Mouse (Mus musculus) embryonic facial prominence, embryonic 14.5 days (tissue): Measurements from ENCODE around the gene Htr6. TPM values are rescaled to one million over a fixed set of nuclear protein-coding genes. Genes with fewer than 3 reads are reported as not detected.
A peak's percentile ranks its signal among the peaks of the same experiment; 100 is the strongest.

Experiments
- ATAC-seq: fragments of 200-750 bp; cut with Nextera tagmentation; 2 replicates; pipeline ENCODE4 v1.8.0; 2017; ENCODE audit warnings: low read depth, moderate number of reproducible peaks, moderate TSS enrichment
- DNase-seq: peaks from one replicate; pipeline ENCODE4 v3.0.0-alpha.2; 2015; ENCODE audit warnings: low spot score
- H3K27ac ChIP-seq: fragments of 300-500 bp; sonication (generic); replicated peaks from 2 replicates; pipeline ENCODE4 v1.5.1; 2014; ENCODE audit warnings: low read depth, mild to moderate bottlenecking, low read length, moderate library complexity
- H3K27me3 ChIP-seq: fragments of 300-500 bp; sonication (generic); replicated peaks from 2 replicates; pipeline ENCODE4 v1.6.1; 2014; ENCODE audit warnings: low read length; ENCODE audit not compliant: control insufficient read depth, insufficient read depth
- H3K36me3 ChIP-seq: fragments of 300-500 bp; sonication (generic); 2 replicates; pipeline ENCODE4 v1.6.1; 2014; ENCODE audit warnings: low read length, mixed read lengths; ENCODE audit not compliant: control insufficient read depth, insufficient read depth
- H3K4me1 ChIP-seq: fragments of 300-500 bp; sonication (generic); 2 replicates; pipeline ENCODE4 v1.6.1; 2014; ENCODE audit warnings: antibody characterized with exemption, low read length; ENCODE audit not compliant: control insufficient read depth, insufficient read depth
- H3K4me2 ChIP-seq: fragments of 300-500 bp; sonication (generic); 2 replicates; pipeline ENCODE4 v1.6.1; 2014; ENCODE audit warnings: low read depth, mild to moderate bottlenecking, low read length, moderate library complexity, mixed read lengths
- H3K4me3 ChIP-seq: fragments of 300-500 bp; sonication (generic); 2 replicates; pipeline ENCODE4 v1.5.1; 2014; ENCODE audit warnings: low read depth, mild to moderate bottlenecking, low read length
- H3K9ac ChIP-seq: fragments of 300-500 bp; sonication (generic); 2 replicates; pipeline ENCODE4 v1.6.1; 2014; ENCODE audit warnings: low read depth, mild to moderate bottlenecking, low read length, moderate library complexity, mixed read lengths
- H3K9me3 ChIP-seq: fragments of 300-500 bp; sonication (generic); 2 replicates; pipeline ENCODE4 v1.6.1; 2016; ENCODE audit warnings: low read length; ENCODE audit not compliant: control insufficient read depth
- WGBS: fragments of 180-500 bp; shearing (Covaris S2); extraction: QIAGEN DNeasy Blood & Tissue Kit; methylation state at CpG from one replicate; pipeline ENCODE4 v1.1.7; 2014; 5-methylcytosine and 5-hydroxymethylcytosine counted together
- polyA plus RNA-seq: library from polyadenylated mRNA; unstranded; fragments of >200 nt; fragmentation: Nextera tagmentation; extraction: Ambion mirVana; gene quantifications from 2 replicates; pipeline ENCODE4 v1.2.1, GENCODE M21; 2014

The Htr6 gene
- polyA plus RNA-seq, 1 experiment from 2014 or later = not detected

DNA sequence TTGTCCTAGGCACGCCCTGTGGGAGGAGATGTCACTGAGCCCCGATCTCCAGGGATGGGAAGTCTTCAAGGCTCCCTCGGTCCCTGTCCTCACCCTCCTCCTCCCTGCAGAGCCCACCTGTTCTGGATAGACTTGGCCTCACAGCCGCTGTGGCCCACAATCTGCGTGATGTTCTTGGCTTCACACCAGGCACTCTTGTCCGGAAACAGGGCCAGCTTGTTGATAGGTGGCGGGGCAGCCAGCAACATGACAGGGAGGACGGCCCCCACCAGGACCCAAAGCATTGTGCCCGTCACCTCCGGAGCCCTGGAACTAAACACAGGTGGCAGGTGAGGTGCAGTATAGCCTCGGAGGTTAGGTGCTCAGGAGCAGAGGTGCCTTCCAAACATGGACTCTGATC lies 10.0 kb upstream of the Htr6 start:
- H3K9ac ChIP-seq = no peak overlapping the region
- peaks cover 28% of the 10 kb centered on the region; the same call in 1 of the 2 replicates for H3K36me3 ChIP-seq
- H3K4me3 ChIP-seq = no peak overlapping the region
- DNase-seq (no peak), ATAC-seq (no peak)
- no peak overlapping the region for H3K4me2 ChIP-seq
- no peaks in the 10 kb centered on the region for H3K27me3 ChIP-seq
- H3K9me3 ChIP-seq = no peaks in the 10 kb centered on the region
- H3K4me1 ChIP-seq = peaks cover 12% of the 10 kb centered on the region
- H3K27ac ChIP-seq = no peak overlapping the region
- 75% methylated on average over 11 of the region's 11 CpGs for WGBS

DNA sequence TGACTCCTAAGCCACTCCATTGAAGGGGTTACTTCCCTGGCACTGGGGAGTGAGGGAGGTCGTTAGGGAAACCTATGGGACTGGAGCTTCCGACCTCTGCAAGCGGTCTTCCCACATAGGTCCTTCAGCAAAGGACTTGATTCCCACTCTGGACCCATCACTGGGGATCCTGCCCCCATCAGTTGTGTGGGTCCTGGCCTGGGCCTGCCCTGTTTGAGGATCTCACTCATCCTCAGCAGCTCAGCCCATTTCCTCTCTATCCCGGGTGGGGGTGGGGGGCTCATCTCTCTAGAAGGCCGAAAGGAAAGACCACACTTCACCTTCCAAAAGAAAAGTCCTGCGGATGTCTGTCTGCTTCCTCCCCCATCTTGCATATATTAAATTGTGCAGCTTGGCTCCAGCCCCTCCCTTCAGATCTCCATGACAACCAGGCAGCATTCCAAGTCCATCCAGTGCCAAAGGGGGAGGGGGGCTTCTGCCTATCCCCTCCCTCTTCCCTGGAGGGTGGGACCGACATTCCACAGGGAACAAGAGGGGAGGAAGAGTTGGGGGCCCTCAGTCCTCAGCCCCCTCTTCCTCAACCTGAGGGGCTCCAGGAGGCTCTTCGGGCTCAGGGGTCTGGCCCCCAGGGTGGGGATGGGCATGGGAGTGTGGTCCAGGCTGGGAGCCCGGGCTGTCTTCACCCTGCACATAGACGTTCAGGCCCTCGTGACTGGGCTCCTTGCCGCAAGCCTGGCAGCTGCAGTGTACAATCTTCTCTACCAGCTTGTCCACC lies 7.6 kb upstream of the Htr6 start:
- H3K4me1 ChIP-seq = peaks cover 12% of the 10 kb centered on the region
- peaks cover 25% of the 10 kb centered on the region; the same call in 1 of the 2 replicates for H3K36me3 ChIP-seq
- ATAC-seq = no peak
- H3K4me2 ChIP-seq = peak overlapping the region; percentile 35
- H3K9me3 ChIP-seq = no peaks in the 10 kb centered on the region
- H3K9ac ChIP-seq = 0 out of 2 replicates have a peak overlapping the region, but pooled peaks have one; percentile 19
- 33% methylated on average over 11 of the region's 12 CpGs for WGBS
- no peak overlapping the region for H3K4me3 ChIP-seq
- peak overlapping the region; percentile 68 for H3K27ac ChIP-seq
- H3K27me3 ChIP-seq = no peaks in the 10 kb centered on the region
- peak; percentile 77 for DNase-seq

DNA sequence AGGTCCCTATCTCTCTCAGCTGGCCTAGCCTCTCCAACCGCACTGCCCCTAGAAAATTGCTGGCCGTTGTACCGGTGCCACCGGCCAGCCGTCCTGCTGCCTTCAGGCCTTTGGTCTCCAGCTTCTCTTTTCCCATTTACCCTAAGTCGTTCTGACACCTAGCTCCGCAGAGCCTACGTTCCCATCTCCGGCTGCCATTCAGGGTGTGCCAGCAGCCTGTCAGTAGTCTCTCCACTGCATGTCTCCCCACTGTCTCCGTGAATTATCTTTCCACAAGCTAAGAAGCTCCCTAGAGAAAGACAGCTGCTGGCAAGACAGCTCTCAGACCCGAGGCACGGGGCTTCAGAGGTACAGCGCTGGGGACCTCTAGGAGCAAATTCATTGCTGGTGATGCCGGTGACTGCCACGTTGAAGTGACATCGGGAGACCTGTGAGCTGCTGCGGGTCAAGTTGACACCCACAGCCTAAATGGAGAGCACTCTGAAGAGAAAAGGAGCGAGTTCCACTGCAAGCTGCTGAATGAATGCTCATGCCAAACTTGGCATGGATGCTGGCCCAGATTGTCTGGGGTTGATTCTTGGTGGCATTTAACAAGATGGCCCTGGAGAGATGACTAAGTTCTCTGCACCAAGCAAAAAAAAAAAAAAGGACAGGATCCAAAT lies 6.0 kb upstream of the Htr6 start:
- ATAC-seq = no peak
- 70% methylated on average over 18 of the region's 18 CpGs for WGBS

DNA sequence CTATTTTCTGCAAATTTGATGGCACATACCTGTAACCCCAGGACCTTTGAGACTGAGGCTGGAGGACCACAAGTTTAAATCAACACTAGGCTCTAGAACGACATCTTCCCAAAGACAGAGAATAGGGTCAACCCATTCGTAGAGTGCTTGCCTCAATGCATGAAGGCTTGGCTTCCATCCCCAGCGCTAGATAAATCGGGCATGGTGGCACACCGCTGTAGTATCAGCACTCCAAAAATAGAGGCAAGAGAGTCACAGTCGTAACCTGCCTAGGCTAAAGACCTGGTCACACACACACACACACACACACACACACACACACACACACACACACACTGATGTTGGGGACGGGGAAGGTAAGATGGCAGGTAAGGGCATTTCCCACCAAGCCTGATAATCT lies 4.9 kb upstream of the Htr6 start:
- ATAC-seq (no peak), DNase-seq (no peak)
- Histone ChIP-seq H3K4me3 (no peak overlapping the region), H3K36me3 (peaks cover 25% of the 10 kb centered on the region; the same call in 1 of the 2 replicates), H3K4me1 (peaks cover 12% of the 10 kb centered on the region), H3K27me3 (peaks cover 20% of the 10 kb centered on the region), H3K27ac (no peak overlapping the region), H3K9ac (no peak overlapping the region), H3K4me2 (no peak overlapping the region), H3K9me3 (no peaks in the 10 kb centered on the region)
- WGBS = 91% methylated on average over 7 of the region's 7 CpGs

More for the DNA sequence above, 6.0 kb upstream of the Htr6 start:
- Histone ChIP-seq H3K9me3 (no peaks in the 10 kb centered on the region), H3K36me3 (peaks cover 25% of the 10 kb centered on the region; the same call in 1 of the 2 replicates), H3K4me2 (no peak overlapping the region), H3K27me3 (peaks cover 8% of the 10 kb centered on the region), H3K4me3 (no peak overlapping the region), H3K27ac (no peak overlapping the region), H3K4me1 (peaks cover 12% of the 10 kb centered on the region), H3K9ac (no peak overlapping the region)
- no peak for DNase-seq

DNA sequence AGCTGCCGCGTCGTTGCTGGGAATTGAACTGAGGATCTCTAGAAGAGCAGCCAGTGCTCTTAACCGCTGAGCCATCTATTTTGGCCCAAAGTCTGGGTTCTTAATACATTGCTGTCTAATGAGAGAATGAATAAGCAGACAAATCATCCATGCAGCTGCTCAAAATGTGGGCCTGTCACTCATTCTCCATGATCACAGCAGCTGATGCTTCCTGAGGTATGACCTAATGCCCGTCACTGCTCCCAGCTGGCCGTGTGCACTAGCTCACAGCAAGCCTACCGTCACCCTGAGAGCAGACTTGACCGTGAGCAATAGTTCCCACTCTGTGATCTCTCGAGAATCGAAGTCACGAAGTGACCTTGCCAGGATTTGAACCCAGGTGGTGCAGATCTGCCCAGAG lies 4.1 kb upstream of the Htr6 start:
- ATAC-seq (peak; percentile 27; the same call in 1 of the 2 replicates), DNase-seq (peak; percentile 71)
- H3K27ac ChIP-seq = no peak overlapping the region
- H3K4me3 ChIP-seq = no peak overlapping the region
- H3K4me2 ChIP-seq = no peak overlapping the region
- H3K27me3 ChIP-seq = peaks cover 28% of the 10 kb centered on the region
- no peaks in the 10 kb centered on the region for H3K9me3 ChIP-seq
- H3K9ac ChIP-seq = no peak overlapping the region
- peaks cover 12% of the 10 kb centered on the region for H3K4me1 ChIP-seq
- peaks cover 17% of the 10 kb centered on the region; the same call in 1 of the 2 replicates for H3K36me3 ChIP-seq
- WGBS = 69% methylated on average over 11 of the region's 11 CpGs

DNA sequence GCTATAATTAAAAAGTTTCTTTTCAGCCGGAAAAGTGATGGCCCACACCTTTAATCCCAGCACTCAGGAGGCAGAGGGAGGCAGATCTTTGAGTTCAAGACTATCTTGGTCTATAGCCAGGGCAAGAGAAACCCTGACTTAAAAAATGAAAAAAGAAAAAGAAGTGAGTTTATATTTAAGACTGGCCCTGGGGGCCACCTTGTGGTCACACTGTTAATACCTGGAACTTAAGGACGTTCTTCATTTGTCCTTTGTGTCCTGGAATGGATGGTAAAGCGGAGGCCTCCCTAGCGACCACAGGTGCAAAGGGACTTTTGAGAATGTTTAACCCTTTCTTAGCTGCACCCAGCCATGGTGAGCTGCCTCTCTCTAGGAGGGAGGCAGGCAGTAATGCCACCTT lies 3.4 kb upstream of the Htr6 start:
- DNase-seq = peak; percentile 49
- H3K9me3 ChIP-seq = no peaks in the 10 kb centered on the region
- H3K4me2 ChIP-seq = no peak overlapping the region
- no peak overlapping the region for H3K9ac ChIP-seq
- H3K36me3 ChIP-seq = peaks cover 14% of the 10 kb centered on the region; the same call in 1 of the 2 replicates
- no peak for ATAC-seq
- no peak overlapping the region for H3K27ac ChIP-seq
- H3K4me1 ChIP-seq = peaks cover 12% of the 10 kb centered on the region
- no peak overlapping the region for H3K4me3 ChIP-seq
- peaks cover 35% of the 10 kb centered on the region for H3K27me3 ChIP-seq
- 13% methylated on average over 4 of the region's 4 CpGs for WGBS

DNA sequence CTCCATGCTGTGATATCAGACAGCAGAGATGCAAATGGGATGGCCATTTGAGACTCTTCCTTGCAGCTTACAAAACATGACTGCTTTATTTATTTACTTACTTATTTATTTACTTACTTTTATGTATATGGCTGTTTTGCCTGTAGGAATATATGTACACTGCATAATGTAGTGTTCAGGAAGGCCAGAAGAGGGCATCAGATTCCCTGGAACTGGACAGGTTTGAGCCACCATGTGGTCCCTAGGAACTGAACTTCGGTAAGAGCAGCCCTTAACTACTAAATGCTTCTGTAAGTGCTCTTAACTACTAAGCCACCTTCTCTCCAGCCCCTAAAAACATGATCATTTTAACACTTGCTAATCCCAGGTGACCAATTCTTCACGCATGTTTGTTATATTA lies 2.9 kb upstream of the Htr6 start:
- 27% methylated on average over 2 of the region's 2 CpGs for WGBS
- Histone ChIP-seq H3K36me3 (peaks cover 13% of the 10 kb centered on the region; the same call in 1 of the 2 replicates), H3K9me3 (no peaks in the 10 kb centered on the region), H3K4me3 (no peak overlapping the region), H3K4me2 (no peak overlapping the region), H3K9ac (no peak overlapping the region), H3K27ac (no peak overlapping the region), H3K27me3 (peaks cover 39% of the 10 kb centered on the region), H3K4me1 (peaks cover 9% of the 10 kb centered on the region)
- peak; percentile 66 for DNase-seq
- ATAC-seq = no peak

DNA sequence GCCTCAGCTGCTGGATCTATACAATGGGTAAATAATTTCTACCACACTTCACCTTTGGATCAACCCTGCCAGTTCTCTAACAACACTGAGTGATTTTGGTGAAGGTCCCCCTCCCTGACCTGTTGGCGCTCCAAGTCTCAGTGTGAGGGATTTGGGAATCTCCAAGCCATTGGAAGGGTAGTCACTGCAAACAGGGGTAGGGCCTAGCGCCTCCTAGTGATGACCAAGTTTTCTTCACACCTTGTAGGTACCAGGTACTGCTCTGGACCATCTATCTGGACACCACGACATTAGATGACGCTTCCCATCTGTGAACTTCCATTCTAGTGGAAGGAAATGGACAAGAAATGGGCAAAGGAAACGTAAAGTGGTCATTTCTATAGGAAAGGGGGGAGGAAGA lies 545 bp upstream of the Htr6 start:
- Histone ChIP-seq H3K4me3 (peak overlapping the region; percentile 59), H3K27ac (no peak overlapping the region), H3K9ac (no peak overlapping the region), H3K36me3 (no peaks in the 10 kb centered on the region), H3K4me1 (no peaks in the 10 kb centered on the region), H3K4me2 (peak overlapping the region; percentile 92), H3K27me3 (peaks cover 45% of the 10 kb centered on the region), H3K9me3 (no peaks in the 10 kb centered on the region)
- 21% methylated on average over 5 of the region's 5 CpGs for WGBS
- DNase-seq (no peak), ATAC-seq (no peak)
